Mouse (Mus musculus): Measurements from ENCODE around the gene Spata33. TPM values are rescaled to one million over a fixed set of nuclear protein-coding genes. Genes with fewer than 3 reads are reported as not detected.

Gene Spata33
- polyA plus RNA-seq, 1 experiment from 2014 or later: 5.7 TPM

DNA sequence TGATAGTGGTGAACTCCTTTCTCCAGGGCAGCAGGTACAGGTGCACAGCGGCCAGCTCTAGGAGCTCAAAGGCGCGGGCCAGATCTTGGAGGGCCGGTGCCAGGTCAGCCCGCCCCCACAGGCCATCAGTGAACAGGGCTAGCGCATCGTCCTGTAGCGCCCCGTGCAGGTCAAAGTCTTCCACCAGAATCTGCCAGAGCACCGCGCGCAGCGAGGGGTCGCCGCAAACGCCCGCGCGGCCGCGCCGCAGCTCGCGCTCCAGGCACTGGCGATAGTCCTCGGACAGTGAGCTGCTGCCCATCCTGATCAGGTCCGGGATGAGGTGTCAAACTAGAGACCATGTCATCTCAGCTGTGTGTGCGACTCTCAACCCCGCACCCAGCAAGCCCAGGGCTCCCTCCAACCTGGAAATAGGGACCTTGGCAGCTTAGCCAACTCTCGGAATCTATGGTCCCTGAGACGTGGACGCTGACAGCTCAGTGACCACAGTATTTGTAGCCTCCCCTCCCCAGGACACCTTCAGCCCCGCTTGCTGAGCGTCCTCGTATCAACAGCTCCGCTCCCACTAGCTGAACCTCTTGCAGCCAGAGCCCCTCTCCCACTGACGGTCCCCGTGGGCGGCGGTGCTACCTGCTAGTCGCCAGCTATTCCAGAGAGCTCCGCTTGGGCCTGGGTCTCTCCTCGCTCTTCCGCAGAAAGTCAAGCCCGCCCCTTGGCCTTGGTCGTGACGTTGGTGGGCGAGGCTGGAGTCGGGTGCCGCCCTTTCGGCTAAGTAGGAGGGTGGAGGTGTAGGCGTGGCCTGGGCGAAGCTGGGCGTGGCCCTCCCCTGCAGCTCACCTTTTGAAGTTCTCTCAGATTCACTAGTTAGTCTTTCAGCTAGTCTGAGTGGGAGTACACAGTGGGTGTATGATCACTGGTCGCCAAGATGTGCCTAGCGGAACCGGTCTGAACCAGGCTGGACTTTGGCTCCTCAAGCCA lies 23.2 kb downstream of the Spata33 start, which contains the start of gene Spata2l:
Spata2l (minus strand) TSS at position 714 of the 978 bp plus-strand sequence.
- peak; percentile 92 for ATAC-seq (ENCODE audit: low read depth)
- Histone ChIP-seq H3K4me3 (ENCODE audit: low read depth, low read length) (peak within 1 kb of the TSS; percentile 61), H3K9ac (ENCODE audit: low read depth, low read length) (peak within 1 kb of the TSS; percentile 66), H3K4me2 (ENCODE audit: low read depth, low read length) (peak within 1 kb of the TSS; percentile 85), H3K4me1 (ENCODE audit: control insufficient read depth, insufficient read depth, low read length) (0 out of 2 replicates have a peak, but pooled peaks cover 6% of the 10 kb centered on the region), H3K9me3 (ENCODE audit: control insufficient read depth, low read length) (no peaks in the 10 kb centered on the region), H3K27ac (replicated peaks; ENCODE audit: low read depth, low read length) (no peak within 1 kb of the TSS), H3K36me3 (ENCODE audit: control insufficient read depth, insufficient read depth, low read length) (no peaks in the 10 kb centered on the region), H3K27me3 (replicated peaks; ENCODE audit: control insufficient read depth, insufficient read depth, low read length) (peaks cover 8% of the 10 kb centered on the region)
- WGBS: under 1% methylated on average over 51 of the region's 57 CpGs
- DNase-seq (ENCODE audit: low spot score): peak; percentile 92

DNA sequence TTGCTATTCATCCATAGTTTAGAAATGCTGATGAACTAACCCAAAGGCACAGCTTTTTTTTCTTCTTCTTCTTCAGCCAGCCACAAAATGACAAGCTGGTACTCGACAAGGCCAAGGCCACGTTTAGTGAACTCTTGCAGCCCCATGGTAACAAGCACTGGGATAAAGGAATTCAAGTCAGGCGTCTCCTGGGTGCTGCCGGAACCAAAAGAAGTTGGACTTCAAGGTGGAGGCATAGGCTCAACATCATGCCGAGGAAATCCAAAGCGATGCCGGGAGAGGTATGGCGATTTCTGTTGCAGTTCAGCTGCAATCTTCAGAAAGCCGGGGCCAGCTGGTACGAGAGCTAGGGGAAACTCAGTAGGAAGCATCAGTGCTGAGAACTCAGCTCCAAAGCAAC lies 26.8 kb downstream of the Spata33 start:
- no peak overlapping the region for H3K4me2 ChIP-seq (ENCODE audit: low read depth, low read length)
- no peak overlapping the region for H3K9ac ChIP-seq (ENCODE audit: low read depth, low read length)
- H3K27ac ChIP-seq (replicated peaks; ENCODE audit: low read depth, low read length): no peak overlapping the region
- H3K27me3 ChIP-seq (replicated peaks; ENCODE audit: control insufficient read depth, insufficient read depth, low read length): peaks cover 6% of the 10 kb centered on the region
- H3K4me3 ChIP-seq (ENCODE audit: low read depth, low read length): no peak overlapping the region
- no peak for ATAC-seq (ENCODE audit: low read depth)
- peaks cover 25% of the 10 kb centered on the region; the same call in 1 of the 2 replicates for H3K36me3 ChIP-seq (ENCODE audit: control insufficient read depth, insufficient read depth, low read length)
- WGBS: 85% methylated on average over 10 of the region's 10 CpGs
- H3K4me1 ChIP-seq (ENCODE audit: control insufficient read depth, insufficient read depth, low read length): 0 out of 2 replicates have a peak, but pooled peaks cover 6% of the 10 kb centered on the region
- no peak for DNase-seq (ENCODE audit: low spot score)
- no peaks in the 10 kb centered on the region for H3K9me3 ChIP-seq (ENCODE audit: control insufficient read depth, low read length)

DNA sequence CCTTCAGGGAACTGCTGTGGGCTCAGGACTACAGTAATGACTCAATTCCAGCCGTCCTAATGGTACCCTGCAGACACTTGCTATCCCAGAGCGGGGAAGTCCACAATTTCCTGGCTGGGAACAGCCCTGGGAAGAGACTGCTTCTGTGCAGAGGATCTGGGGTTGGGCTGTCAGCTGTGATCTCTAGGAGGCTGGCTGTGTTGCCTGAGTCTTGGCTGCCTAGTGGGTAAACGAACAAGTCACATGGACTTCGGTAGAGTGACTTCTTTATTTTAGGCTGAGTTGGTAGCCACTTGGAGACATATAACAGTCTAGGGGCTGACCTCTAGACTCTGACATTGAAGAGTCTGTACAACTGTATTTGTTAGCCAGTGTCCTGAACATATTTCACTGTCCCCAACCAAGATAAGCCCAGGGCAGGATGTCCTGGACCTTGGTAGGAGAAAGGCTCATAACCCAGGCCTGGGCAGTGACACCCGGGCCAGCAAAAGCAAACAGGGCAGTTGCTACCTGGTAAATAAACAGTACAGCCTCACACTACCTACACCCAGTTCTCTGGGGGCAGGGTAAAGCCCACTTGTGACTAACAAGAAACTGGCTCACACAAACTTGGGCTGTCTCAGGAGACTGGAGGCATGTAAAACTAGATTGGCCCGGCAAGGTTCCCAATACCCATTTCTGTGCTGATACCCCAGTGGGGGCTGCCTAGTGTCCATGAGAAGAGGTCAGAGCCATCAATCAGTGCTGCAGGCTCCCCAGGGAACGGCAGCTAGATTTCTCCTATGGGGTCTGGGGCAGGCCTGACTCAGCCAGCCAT lies 29.7 kb downstream of the Spata33 start:
- H3K4me3 ChIP-seq (ENCODE audit: low read depth, low read length): no peak overlapping the region
- ATAC-seq (ENCODE audit: low read depth) (no peak), DNase-seq (ENCODE audit: low spot score) (no peak)
- H3K9ac ChIP-seq (ENCODE audit: low read depth, low read length): no peak overlapping the region
- peaks cover 55% of the 10 kb centered on the region for H3K36me3 ChIP-seq (ENCODE audit: control insufficient read depth, insufficient read depth, low read length)
- no peaks in the 10 kb centered on the region for H3K9me3 ChIP-seq (ENCODE audit: control insufficient read depth, low read length)
- no peaks in the 10 kb centered on the region for H3K4me1 ChIP-seq (ENCODE audit: control insufficient read depth, insufficient read depth, low read length)
- WGBS: 87% methylated on average over 7 of the region's 7 CpGs
- H3K4me2 ChIP-seq (ENCODE audit: low read depth, low read length): no peak overlapping the region
- H3K27ac ChIP-seq (replicated peaks; ENCODE audit: low read depth, low read length): no peak overlapping the region
- no peaks in the 10 kb centered on the region for H3K27me3 ChIP-seq (replicated peaks; ENCODE audit: control insufficient read depth, insufficient read depth, low read length)

DNA sequence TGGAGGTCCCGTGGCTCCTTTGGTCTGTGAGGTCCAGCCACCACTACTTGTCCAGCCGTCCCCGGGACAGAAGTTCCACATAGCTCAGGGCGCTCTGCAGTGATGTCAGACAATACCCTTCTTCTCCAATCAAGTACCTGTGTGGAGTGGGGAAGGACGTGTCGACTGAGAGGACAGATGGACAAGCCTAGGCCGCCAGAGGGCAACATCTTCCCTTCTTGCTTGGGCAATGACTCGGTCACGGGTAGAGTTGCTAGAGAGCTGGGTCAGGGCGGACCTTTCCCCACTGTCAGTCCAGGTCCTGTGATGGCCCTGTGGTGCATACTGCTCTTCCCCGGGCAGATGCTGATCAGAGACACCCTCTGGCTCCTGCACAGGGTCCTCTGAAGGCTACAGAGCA lies 30.4 kb downstream of the Spata33 start:
- H3K27ac ChIP-seq (replicated peaks; ENCODE audit: low read depth, low read length): no peak overlapping the region
- DNase-seq (ENCODE audit: low spot score) (no peak), ATAC-seq (ENCODE audit: low read depth) (no peak)
- no peaks in the 10 kb centered on the region for H3K4me1 ChIP-seq (ENCODE audit: control insufficient read depth, insufficient read depth, low read length)
- H3K4me2 ChIP-seq (ENCODE audit: low read depth, low read length): no peak overlapping the region
- H3K9ac ChIP-seq (ENCODE audit: low read depth, low read length): 0 out of 2 replicates have a peak overlapping the region, but pooled peaks have one; percentile 8
- peaks cover 62% of the 10 kb centered on the region for H3K36me3 ChIP-seq (ENCODE audit: control insufficient read depth, insufficient read depth, low read length)
- 74% methylated on average over 10 of the region's 11 CpGs for WGBS
- H3K27me3 ChIP-seq (replicated peaks; ENCODE audit: control insufficient read depth, insufficient read depth, low read length): no peaks in the 10 kb centered on the region
- H3K9me3 ChIP-seq (ENCODE audit: control insufficient read depth, low read length): no peaks in the 10 kb centered on the region
- no peak overlapping the region for H3K4me3 ChIP-seq (ENCODE audit: low read depth, low read length)

DNA sequence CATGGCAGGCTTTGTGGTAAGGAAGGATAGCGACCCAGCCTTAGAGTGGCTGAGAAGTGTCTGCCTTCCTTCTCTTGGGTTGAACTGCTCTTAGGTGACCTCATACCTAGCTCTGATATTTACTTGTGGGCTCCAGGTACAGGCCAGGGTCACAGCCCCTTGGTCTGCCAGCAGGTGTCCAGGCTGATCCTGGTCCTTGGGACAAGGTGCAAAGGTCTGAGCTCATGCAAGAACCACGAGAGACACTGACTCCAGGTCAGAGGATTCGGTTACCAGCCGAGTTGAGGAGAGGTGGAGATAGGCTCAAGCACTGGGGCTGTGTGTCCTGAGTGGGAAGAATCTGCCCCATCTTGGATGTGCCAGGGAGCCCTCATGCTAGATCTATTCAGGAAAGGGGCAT lies 31.8 kb downstream of the Spata33 start:
- Histone ChIP-seq H3K4me1 (ENCODE audit: control insufficient read depth, insufficient read depth, low read length) (no peaks in the 10 kb centered on the region), H3K36me3 (ENCODE audit: control insufficient read depth, insufficient read depth, low read length) (peaks cover 75% of the 10 kb centered on the region), H3K9me3 (ENCODE audit: control insufficient read depth, low read length) (no peaks in the 10 kb centered on the region), H3K4me3 (ENCODE audit: low read depth, low read length) (no peak overlapping the region), H3K27me3 (replicated peaks; ENCODE audit: control insufficient read depth, insufficient read depth, low read length) (no peaks in the 10 kb centered on the region), H3K9ac (ENCODE audit: low read depth, low read length) (no peak overlapping the region), H3K27ac (replicated peaks; ENCODE audit: low read depth, low read length) (no peak overlapping the region), H3K4me2 (ENCODE audit: low read depth, low read length) (no peak overlapping the region)
- 85% methylated on average over 4 of the region's 4 CpGs for WGBS
- DNase-seq (ENCODE audit: low spot score): no peak
- no peak for ATAC-seq (ENCODE audit: low read depth)

DNA sequence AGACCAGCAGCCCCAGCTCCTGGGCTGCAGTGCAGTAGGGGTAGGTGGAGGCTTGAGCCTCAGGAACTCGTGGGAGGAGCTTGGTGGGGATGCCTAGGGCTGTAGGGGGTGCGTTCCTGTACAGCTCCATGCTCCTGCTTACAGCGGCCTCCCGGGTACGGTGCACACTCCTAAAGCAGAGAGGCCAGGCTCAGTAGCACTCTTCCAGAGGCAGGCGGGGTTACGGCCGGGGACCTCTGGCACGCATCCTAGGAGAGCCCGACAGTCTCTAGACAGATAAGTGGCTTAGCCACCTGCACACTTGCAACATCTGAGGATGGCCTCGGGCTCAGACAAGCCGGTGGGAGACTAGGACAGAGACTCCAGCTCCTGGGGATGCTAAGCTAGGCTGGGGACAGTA lies 32.9 kb downstream of the Spata33 start:
- Histone ChIP-seq H3K9ac (ENCODE audit: low read depth, low read length) (no peak overlapping the region), H3K4me1 (ENCODE audit: control insufficient read depth, insufficient read depth, low read length) (no peaks in the 10 kb centered on the region), H3K36me3 (ENCODE audit: control insufficient read depth, insufficient read depth, low read length) (peaks cover 87% of the 10 kb centered on the region), H3K4me3 (ENCODE audit: low read depth, low read length) (no peak overlapping the region), H3K27ac (replicated peaks; ENCODE audit: low read depth, low read length) (no peak overlapping the region), H3K4me2 (ENCODE audit: low read depth, low read length) (no peak overlapping the region), H3K9me3 (ENCODE audit: control insufficient read depth, low read length) (no peaks in the 10 kb centered on the region), H3K27me3 (replicated peaks; ENCODE audit: control insufficient read depth, insufficient read depth, low read length) (no peaks in the 10 kb centered on the region)
- ATAC-seq (ENCODE audit: low read depth) (no peak), DNase-seq (ENCODE audit: low spot score) (no peak)
- WGBS: 88% methylated on average over 5 of the region's 12 CpGs

DNA sequence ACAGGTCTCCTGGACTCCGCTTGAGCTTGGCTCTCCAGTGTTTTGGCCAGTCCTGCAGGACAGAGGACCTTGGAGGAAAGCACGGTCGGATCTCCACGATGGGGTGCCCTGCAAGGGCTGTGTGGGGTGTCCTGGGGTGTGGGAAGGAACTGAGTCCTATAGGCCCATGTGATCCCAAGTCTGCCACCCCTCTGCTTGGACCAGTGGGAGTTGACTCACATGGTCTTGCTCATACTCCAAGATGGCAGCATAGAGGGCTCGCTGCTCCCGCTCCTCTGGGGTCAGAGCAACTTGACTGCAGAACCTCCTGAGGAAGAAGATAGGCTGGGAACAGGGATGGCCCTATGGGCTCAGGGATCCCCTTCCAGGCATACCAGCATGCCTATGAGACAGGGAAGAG lies 35.1 kb downstream of the Spata33 start:
- H3K4me1 ChIP-seq (ENCODE audit: control insufficient read depth, insufficient read depth, low read length): peaks cover 2% of the 10 kb centered on the region; the same call in 1 of the 2 replicates
- H3K36me3 ChIP-seq (ENCODE audit: control insufficient read depth, insufficient read depth, low read length): peaks cover 92% of the 10 kb centered on the region
- whole genome bisulfite sequencing: 93% methylated on average over 6 of the region's 6 CpGs
- H3K4me2 ChIP-seq (ENCODE audit: low read depth, low read length): no peak overlapping the region
- H3K4me3 ChIP-seq (ENCODE audit: low read depth, low read length): no peak overlapping the region
- H3K9ac ChIP-seq (ENCODE audit: low read depth, low read length): no peak overlapping the region
- ATAC-seq (ENCODE audit: low read depth): no peak
- H3K27me3 ChIP-seq (replicated peaks; ENCODE audit: control insufficient read depth, insufficient read depth, low read length): no peaks in the 10 kb centered on the region
- no peak for DNase-seq (ENCODE audit: low spot score)
- no peaks in the 10 kb centered on the region for H3K9me3 ChIP-seq (ENCODE audit: control insufficient read depth, low read length)
- no peak overlapping the region for H3K27ac ChIP-seq (replicated peaks; ENCODE audit: low read depth, low read length)

DNA sequence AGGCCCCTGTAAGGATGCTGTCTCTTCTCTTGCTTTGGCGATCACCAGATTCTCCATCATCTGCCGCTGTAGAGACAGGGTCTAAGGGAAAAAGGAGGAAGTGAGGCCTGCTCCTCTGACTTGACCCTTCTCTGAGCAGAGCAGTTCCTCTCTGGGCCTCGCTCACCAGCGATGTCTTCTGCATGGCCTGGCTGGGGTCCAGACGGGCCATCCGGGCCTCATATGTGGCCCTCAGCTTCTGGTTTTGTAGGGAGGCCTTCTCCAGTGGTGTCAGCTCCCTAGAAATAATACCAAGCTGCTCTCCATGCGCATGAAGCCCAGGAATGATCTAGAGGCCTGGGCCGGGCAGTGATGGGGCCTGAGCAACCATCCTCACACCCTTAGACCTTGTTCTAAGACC lies 36.0 kb downstream of the Spata33 start:
- Histone ChIP-seq H3K4me1 (ENCODE audit: control insufficient read depth, insufficient read depth, low read length) (peaks cover 9% of the 10 kb centered on the region; the same call in 1 of the 2 replicates), H3K27me3 (replicated peaks; ENCODE audit: control insufficient read depth, insufficient read depth, low read length) (no peaks in the 10 kb centered on the region), H3K9me3 (ENCODE audit: control insufficient read depth, low read length) (no peaks in the 10 kb centered on the region), H3K9ac (ENCODE audit: low read depth, low read length) (no peak overlapping the region), H3K27ac (replicated peaks; ENCODE audit: low read depth, low read length) (no peak overlapping the region), H3K4me2 (ENCODE audit: low read depth, low read length) (no peak overlapping the region), H3K36me3 (ENCODE audit: control insufficient read depth, insufficient read depth, low read length) (peaks cover 85% of the 10 kb centered on the region), H3K4me3 (ENCODE audit: low read depth, low read length) (no peak overlapping the region)
- DNase-seq (ENCODE audit: low spot score) (no peak), ATAC-seq (ENCODE audit: low read depth) (no peak)
- WGBS: 92% methylated on average over 8 of the region's 8 CpGs

All from embryonic facial prominence, embryonic 14.5 days (tissue).